Mouse (Mus musculus) ES-Bruce4 (cell line): ENCODE measurements around the gene Dcpp2. TPM values are rescaled to one million over a fixed set of nuclear protein-coding genes. Genes with fewer than 3 reads are reported as not detected.
"Not testable (repeated sequence)": the region's sequence is repeated elsewhere in the genome, so short reads cannot be mapped to it uniquely, and the experiment has no call there.

Experiments used
- H3K27ac ChIP-seq: 2 replicates; pipeline ENCODE4 v1.5.1; 2012; ENCODE audit warnings: low read length, inconsistent platforms; ENCODE audit not compliant: insufficient read depth
- H3K27me3 ChIP-seq: 2 replicates; pipeline ENCODE4 v1.6.1; 2012; ENCODE audit warnings: mild to moderate bottlenecking, low read length, inconsistent platforms; ENCODE audit not compliant: control insufficient read depth, poor library complexity, insufficient read depth, severe bottlenecking
- H3K36me3 ChIP-seq: 2 replicates; pipeline ENCODE4 v1.6.1; 2012; ENCODE audit warnings: inconsistent platforms, mild to moderate bottlenecking, low read length, moderate library complexity; ENCODE audit not compliant: control insufficient read depth, poor library complexity, insufficient read depth, severe bottlenecking
- H3K4me1 ChIP-seq: one replicate; pipeline ENCODE4 v1.8.1; 2011; ENCODE audit warnings: low read length; ENCODE audit not compliant: control insufficient read depth, insufficient read depth
- H3K4me3 ChIP-seq: 2 replicates; pipeline ENCODE4 v1.5.1; 2011; ENCODE audit warnings: low read depth, mild to moderate bottlenecking, low read length
- H3K9ac ChIP-seq: 2 replicates; pipeline ENCODE4 v1.6.1; 2012; ENCODE audit warnings: low read depth, mild to moderate bottlenecking, inconsistent platforms; ENCODE audit not compliant: poor library complexity, severe bottlenecking
- H3K9me3 ChIP-seq: replicated peaks from 2 replicates; pipeline ENCODE4 v1.6.1; 2012; ENCODE audit warnings: mild to moderate bottlenecking, low read length, inconsistent platforms; ENCODE audit not compliant: control insufficient read depth, poor library complexity, insufficient read depth, severe bottlenecking
- CTCF ChIP-seq: IDR thresholded peaks from one replicate; pipeline ENCODE4 v1.8.1; 2011; ENCODE audit warnings: low read depth, low read length
- EP300 ChIP-seq: IDR thresholded peaks from 2 replicates; pipeline ENCODE4 v1.6.1; 2011; ENCODE audit warnings: low read depth, low read length; ENCODE audit not compliant: insufficient read depth
- POLR2A ChIP-seq: IDR thresholded peaks from one replicate; pipeline ENCODE4 v1.8.1; 2011; ENCODE audit warnings: low read length; ENCODE audit not compliant: insufficient read depth
- polyA plus RNA-seq: library from polyadenylated mRNA; stranded (reverse); fragments of >200 nt; gene quantifications from 2 replicates; pipeline ENCODE4 v1.2.4, GENCODE M21; 2011; ENCODE audit warnings: low read depth; ENCODE audit not compliant: missing spikeins, insufficient read depth, insufficient read length

The Dcpp2 gene
- polyA plus RNA-seq, 1 experiment, result not detected

DNA sequence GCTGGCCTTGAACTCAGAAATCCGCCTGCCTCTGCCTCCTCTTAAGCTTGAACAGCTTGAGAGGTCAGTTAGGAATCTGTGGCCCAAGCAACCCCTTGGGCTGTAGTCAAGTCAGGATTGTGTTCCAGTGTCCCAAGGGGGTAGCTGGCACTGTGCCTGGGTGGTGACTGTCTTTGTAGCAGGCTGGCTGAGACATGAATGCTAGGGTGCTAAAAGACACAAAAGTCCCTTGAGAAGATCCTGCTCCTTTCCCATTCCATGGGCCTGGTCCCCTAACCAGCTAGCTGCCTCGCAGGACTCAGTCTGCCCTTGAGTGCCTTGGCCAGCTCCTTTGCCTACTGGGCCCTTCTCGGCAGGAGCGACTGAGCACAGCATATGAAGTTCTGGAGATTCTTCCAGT, 17.8 kb upstream of the Dcpp2 start:
- no peaks in the 10 kb centered on the region for H3K27me3 ChIP-seq
- no peaks in the 10 kb centered on the region for H3K9me3 ChIP-seq
- H3K4me3 ChIP-seq, result no peak overlapping the region
- TF ChIP-seq POLR2A, result no peak
- TF ChIP-seq CTCF, result no peak
- TF ChIP-seq EP300, result no peak
- H3K36me3 ChIP-seq, result no peaks in the 10 kb centered on the region
- no peak overlapping the region for H3K9ac ChIP-seq
- H3K4me1 ChIP-seq, result no peaks in the 10 kb centered on the region
- H3K27ac ChIP-seq, result no peak overlapping the region

DNA sequence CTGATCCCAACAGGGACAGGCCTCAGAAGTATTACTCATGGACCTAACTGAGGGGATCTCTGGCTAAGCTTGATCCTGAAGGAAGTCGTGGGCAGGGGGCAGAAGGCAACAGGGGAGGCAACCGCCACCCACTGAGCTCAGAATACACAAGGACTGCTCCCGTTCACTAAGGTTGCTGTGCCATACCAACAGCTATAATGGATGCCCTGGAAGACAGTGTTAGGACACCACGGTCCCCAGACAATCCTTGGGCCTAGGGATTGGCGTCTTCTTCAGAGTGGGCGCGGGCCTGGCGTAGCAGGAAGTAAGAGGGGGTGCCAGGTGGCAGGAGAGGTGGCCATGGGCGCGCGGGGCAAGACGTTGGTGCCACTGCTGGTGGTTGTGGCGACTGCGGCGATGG, 12.9 kb upstream of the Dcpp2 start, which contains the start of gene Prss21:
Gene Prss21, plus strand, starts transcription at position 301 of the 400 bp plus-strand sequence.
- H3K4me1 ChIP-seq, result no peaks in the 10 kb centered on the region
- H3K36me3 ChIP-seq, result no peaks in the 10 kb centered on the region
- no peak within 1 kb of the TSS for H3K27ac ChIP-seq
- no peaks in the 10 kb centered on the region for H3K27me3 ChIP-seq
- no peaks in the 10 kb centered on the region for H3K9me3 ChIP-seq
- H3K9ac ChIP-seq, result no peak within 1 kb of the TSS
- H3K4me3 ChIP-seq, result no peak within 1 kb of the TSS
- TF ChIP-seq EP300, result no peak
- TF ChIP-seq CTCF, result no peak
- no peak for TF ChIP-seq POLR2A

DNA sequence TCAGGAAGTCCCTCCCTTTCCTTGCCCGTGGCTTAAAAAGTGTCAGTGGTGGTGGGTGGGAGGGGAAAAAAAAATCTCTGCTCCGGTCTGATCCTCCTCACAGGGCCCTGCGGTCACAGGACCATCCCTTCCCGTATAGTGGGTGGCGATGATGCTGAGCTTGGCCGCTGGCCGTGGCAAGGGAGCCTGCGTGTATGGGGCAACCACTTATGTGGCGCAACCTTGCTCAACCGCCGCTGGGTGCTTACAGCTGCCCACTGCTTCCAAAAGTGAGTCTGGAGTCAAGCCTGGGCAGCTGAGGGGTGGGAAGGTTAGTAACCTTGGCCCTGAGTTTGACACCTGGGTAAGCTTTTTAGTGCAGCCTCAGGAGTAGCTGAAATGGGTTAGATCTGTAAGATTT, 12.2 kb upstream of the Dcpp2 start:
- Histone ChIP-seq H3K4me1 (no peaks in the 10 kb centered on the region), H3K27ac (no peak overlapping the region), H3K36me3 (no peaks in the 10 kb centered on the region), H3K9me3 (no peaks in the 10 kb centered on the region), H3K4me3 (no peak overlapping the region), H3K9ac (no peak overlapping the region), H3K27me3 (no peaks in the 10 kb centered on the region)
- no peak for TF ChIP-seq CTCF
- no peak for TF ChIP-seq EP300
- TF ChIP-seq POLR2A, result no peak

DNA sequence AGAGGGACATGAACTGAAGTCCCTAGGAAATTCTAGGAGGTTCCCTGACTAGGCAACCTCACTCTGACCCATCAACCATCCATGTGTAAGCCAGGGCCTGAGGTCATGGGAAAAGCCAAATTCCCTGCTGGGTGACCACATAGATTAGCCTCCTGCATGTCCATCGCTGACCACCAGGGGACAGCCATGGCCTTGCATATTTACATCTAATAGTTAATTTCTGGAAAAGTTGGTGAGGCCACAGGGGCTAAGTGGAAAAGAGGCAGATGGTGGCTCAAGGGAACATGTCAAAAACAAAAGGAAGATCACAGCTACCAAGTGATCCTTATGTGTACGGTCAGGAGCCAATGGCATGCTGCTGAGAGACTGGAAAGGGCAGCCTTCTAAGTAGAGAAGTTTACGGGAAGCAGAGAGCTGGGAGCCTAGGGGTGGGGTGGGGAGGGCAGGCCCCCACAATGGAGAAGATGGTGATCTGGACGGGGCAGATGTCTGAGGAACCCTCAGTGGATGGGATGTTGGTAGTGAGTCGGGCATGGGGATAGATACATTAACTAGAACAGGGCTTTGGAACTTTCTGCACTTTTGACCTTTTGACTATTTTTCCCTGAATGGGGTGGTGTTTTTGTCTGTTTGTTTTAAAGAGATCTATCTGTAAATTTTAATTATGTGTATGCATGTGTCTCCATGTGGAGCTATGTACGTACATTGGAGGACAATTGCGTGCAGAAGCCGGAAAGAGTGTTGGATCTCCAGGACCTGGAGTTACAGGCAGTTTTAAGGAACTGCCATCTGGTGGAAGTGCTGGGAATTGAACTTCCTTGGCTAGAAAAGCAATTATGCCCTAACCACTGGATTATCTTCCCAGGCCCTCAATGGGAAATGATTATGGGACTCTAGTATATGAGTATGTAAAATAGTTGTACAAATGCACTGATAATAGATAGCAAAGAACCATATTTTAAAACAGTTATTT, 6.5 kb upstream of the Dcpp2 start:
- Histone ChIP-seq H3K27ac (no peak overlapping the region), H3K9ac (no peak overlapping the region), H3K4me3 (no peak overlapping the region), H3K9me3 (no peaks in the 10 kb centered on the region), H3K27me3 (no peaks in the 10 kb centered on the region), H3K4me1 (no peaks in the 10 kb centered on the region), H3K36me3 (no peaks in the 10 kb centered on the region)
- no peak for TF ChIP-seq POLR2A
- TF ChIP-seq EP300, result no peak
- peak; percentile 48 for TF ChIP-seq CTCF

DNA sequence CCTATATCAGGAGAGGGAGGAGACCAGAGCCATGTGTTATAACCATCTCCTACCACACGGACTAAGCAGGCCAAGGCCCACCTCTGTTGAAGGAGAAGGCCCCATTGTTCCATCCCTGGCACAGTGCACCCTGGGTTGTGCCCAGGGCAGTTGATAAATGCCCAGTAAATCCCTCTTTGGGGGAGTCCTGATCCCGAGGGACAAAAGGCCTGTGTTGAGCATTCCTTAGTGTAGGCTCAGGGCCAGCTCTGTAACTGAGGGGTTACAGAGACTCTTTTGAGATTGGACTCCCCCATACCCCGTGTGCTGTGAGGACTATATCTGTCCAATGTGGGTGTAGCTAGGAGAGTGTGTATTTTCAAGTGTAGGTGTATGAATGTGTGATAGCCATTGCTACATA, 3.9 kb upstream of the Dcpp2 start:
- H3K36me3 ChIP-seq, result no peaks in the 10 kb centered on the region
- H3K4me3 ChIP-seq, result no peak overlapping the region
- no peaks in the 10 kb centered on the region for H3K9me3 ChIP-seq
- TF ChIP-seq EP300, result no peak
- TF ChIP-seq POLR2A, result no peak
- TF ChIP-seq CTCF, result no peak
- no peaks in the 10 kb centered on the region for H3K27me3 ChIP-seq
- no peaks in the 10 kb centered on the region for H3K4me1 ChIP-seq
- no peak overlapping the region for H3K9ac ChIP-seq
- no peak overlapping the region for H3K27ac ChIP-seq

DNA sequence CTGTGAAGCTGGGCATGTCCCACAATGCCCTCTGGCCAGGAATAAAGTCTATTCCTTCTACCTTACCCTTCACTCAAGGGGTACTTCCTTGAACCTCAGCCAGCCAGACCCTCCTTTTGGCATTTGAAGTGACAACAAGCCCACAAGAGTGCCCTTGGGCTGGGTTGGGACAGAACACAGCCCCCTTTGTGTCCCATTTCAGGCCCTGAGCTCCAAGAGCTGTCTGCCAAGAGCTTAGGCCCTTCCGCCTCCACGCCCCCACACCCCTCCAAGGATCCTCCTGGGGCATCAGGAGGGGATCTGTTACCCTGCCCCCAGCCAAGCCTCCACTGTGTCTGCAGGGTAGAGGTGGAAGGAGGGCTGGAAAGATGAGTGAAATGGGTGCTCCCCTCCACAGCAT, 3.5 kb upstream of the Dcpp2 start:
- H3K9ac ChIP-seq, result no peak overlapping the region
- no peaks in the 10 kb centered on the region for H3K4me1 ChIP-seq
- no peaks in the 10 kb centered on the region for H3K9me3 ChIP-seq
- no peaks in the 10 kb centered on the region for H3K27me3 ChIP-seq
- H3K4me3 ChIP-seq, result no peak overlapping the region
- no peak for TF ChIP-seq POLR2A
- TF ChIP-seq CTCF, result no peak
- TF ChIP-seq EP300, result no peak
- H3K36me3 ChIP-seq, result no peaks in the 10 kb centered on the region
- no peak overlapping the region for H3K27ac ChIP-seq

DNA sequence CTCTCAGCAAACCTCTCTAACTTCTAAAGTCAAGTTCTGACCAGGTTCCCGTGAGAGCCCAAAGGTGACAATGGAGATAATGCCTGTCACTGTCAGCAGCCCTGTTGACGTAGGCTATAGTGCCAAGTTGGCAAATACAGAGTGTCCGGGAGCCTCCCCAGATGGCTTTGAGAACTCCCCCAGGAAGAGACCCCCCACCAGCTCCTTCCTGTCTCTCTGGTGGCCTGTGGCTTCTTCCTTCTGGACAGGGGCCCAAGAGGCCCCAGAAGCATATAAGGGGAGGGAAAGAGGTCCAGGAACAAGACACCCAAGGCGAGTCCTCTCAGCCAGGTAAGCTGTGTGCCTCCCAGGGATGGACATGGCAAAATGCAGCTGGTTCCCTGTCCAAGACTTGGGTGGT, 36.5 kb downstream of the Dcpp2 start, which contains the start of gene Dcpp3:
Gene Dcpp3, plus strand, starts transcription at position 301 of the 400 bp plus-strand sequence.
- not testable (repeated sequence) for H3K9ac ChIP-seq, H3K36me3 ChIP-seq, H3K27me3 ChIP-seq, H3K27ac ChIP-seq, H3K4me3 ChIP-seq, H3K4me1 ChIP-seq, H3K9me3 ChIP-seq
